Mouse (Mus musculus) left cerebral cortex, postnatal 14 days (tissue): ENCODE measurements around the gene Zfp771. TPM values are rescaled to one million over a fixed set of nuclear protein-coding genes. Genes with fewer than 3 reads are reported as not detected.

Source experiments
- DNase-seq, 2 experiments: peaks; one replicate each; pipeline ENCODE4 v3.0.0; 2021 to 2022; ENCODE audit warnings: low spot score in 2 of 2, mixed read lengths in 1 of 2
- intact Hi-C: fragments of 180-260 bp; cut with DNase I; formaldehyde crosslinking; loops from one replicate; pipeline ENCODE4 v1.15.1; 2025
- long read RNA-seq, 2 experiments: library from polyadenylated mRNA; stranded (forward); transcript quantifications; one replicate each; pipeline ENCODE4 v2.0.0; 2021
- total RNA-seq, 2 experiments: library from RNA; stranded (reverse); gene quantifications; 2 replicates each; pipeline ENCODE4 v1.2.3; 2021

Gene Zfp771
- total RNA-seq, result 10 to 100 TPM; 62.0 to 63.9 TPM
- long read RNA-seq, experiment 1, transcript Zfp771-201 (3 exons, 1,484 nt), result major isoform, 54 of 89 reads
- long read RNA-seq, experiment 1, partial matches to known transcripts, result 2 of 89 reads
- long read RNA-seq, experiment 1, other reads (novel, unspliced or antisense), result 33 of 89 reads
- long read RNA-seq, experiment 2, transcript Zfp771-201 (3 exons, 1,484 nt), result major isoform, 59 of 82 reads
- long read RNA-seq, experiment 2, partial matches to known transcripts, result 4 of 82 reads
- long read RNA-seq, experiment 2, other reads (novel, unspliced or antisense), result 19 of 82 reads

GRCm38 (mm10) chr7:127243870-127244657 is at the start of gene Zfp771:
Gene Zfp771, plus strand, starts transcription at chr7:127244274.
- DNase-seq, result peak; percentile 93 to 95
- intact Hi-C loops, result no loop called here

- intact Hi-C loops, result no loop called here
These were observed 49.4 kb upstream of the Zfp771 start for GRCm38 (mm10) chr7:127194633-127195029.

GRCm38 (mm10) chr7:127195544-127196295 is 48.4 kb upstream of the Zfp771 start, which contains the start of gene Cd2bp2:
Gene Cd2bp2, minus strand, starts transcription at chr7:127196050.
- intact Hi-C loops, result no loop called here
- peak; percentile 97 to 99 for DNase-seq

More at GRCm38 (mm10) chr7:127194633-127195029, 49.4 kb upstream of the Zfp771 start:
- DNase-seq, result no peak

- DNase-seq, result no peak
- intact Hi-C loops, result no loop called here
These were observed 47.6 kb upstream of the Zfp771 start for GRCm38 (mm10) chr7:127196484-127196883.

- DNase-seq, result no peak
- intact Hi-C loops, result no loop called here
These were observed 37.5 kb upstream of the Zfp771 start for GRCm38 (mm10) chr7:127206606-127207005.

- no peak for DNase-seq
- intact Hi-C loops, result no loop called here
These were observed 36.4 kb upstream of the Zfp771 start for GRCm38 (mm10) chr7:127207374-127208294.

- intact Hi-C loops, result no loop called here
- no peak for DNase-seq
These were observed 35.9 kb upstream of the Zfp771 start, which contains the start of gene Tbc1d10b for GRCm38 (mm10) chr7:127208295-127208552. Gene Tbc1d10b, minus strand, starts transcription at chr7:127208468.

GRCm38 (mm10) chr7:127208553-127209438 is 35.3 kb upstream of the Zfp771 start, which contains the start of gene Mylpf:
Gene Mylpf, plus strand, starts transcription at chr7:127208890.
- peak; percentile 93 to 98 for DNase-seq
- intact Hi-C loops, result no loop called here

GRCm38 (mm10) chr7:127209851-127210250 is 34.2 kb upstream of the Zfp771 start:
- intact Hi-C loops, result no loop called here
- no peak for DNase-seq

- DNase-seq, result no peak
- intact Hi-C loops, result no loop called here
These were observed 33.8 kb upstream of the Zfp771 start for GRCm38 (mm10) chr7:127210266-127210665.

- intact Hi-C loops, result no loop called here
- DNase-seq, result no peak
These were observed 32.9 kb upstream of the Zfp771 start for GRCm38 (mm10) chr7:127211014-127211745.

- DNase-seq, result no peak
- intact Hi-C loops, result no loop called here
These were observed 31.4 kb upstream of the Zfp771 start for GRCm38 (mm10) chr7:127212432-127213250.

GRCm38 (mm10) chr7:127213485-127213884 is 30.6 kb upstream of the Zfp771 start:
- peak in 1 of 2 experiments; percentile 45 for DNase-seq

GRCm38 (mm10) chr7:127213930-127214329 is 30.1 kb upstream of the Zfp771 start:
- intact Hi-C loops, result no loop called here
- DNase-seq, result peak in 1 of 2 experiments; percentile 56

More at GRCm38 (mm10) chr7:127213485-127213884, 30.6 kb upstream of the Zfp771 start:
- intact Hi-C loops, result no loop called here

GRCm38 (mm10) chr7:127214521-127214920 is 29.6 kb upstream of the Zfp771 start:
- intact Hi-C loops, result no loop called here
- no peak for DNase-seq
